Mouse (Mus musculus) layer of hippocampus, postnatal 14 days (tissue): ENCODE measurements around the gene Itga3. TPM values are rescaled to one million over a fixed set of nuclear protein-coding genes. Genes with fewer than 3 reads are reported as not detected.

Experiments used
- DNase-seq, 2 experiments: peaks; one replicate each; pipeline ENCODE4 v3.0.0; 2021 to 2022; ENCODE audit warnings: low spot score in 2 of 2, mixed read lengths in 1 of 2
- total RNA-seq, 2 experiments: library from RNA; stranded (reverse); gene quantifications; 2 replicates each; pipeline ENCODE4 v1.2.3; 2021

The Itga3 gene
- total RNA-seq, 2 experiments from 2014 or later: 15.4 to 17.7 TPM

- DNase-seq: no peak
Measured at GRCm38 (mm10) chr11:95096608-95097373, 20.2 kb upstream of the Itga3 start.

DNA sequence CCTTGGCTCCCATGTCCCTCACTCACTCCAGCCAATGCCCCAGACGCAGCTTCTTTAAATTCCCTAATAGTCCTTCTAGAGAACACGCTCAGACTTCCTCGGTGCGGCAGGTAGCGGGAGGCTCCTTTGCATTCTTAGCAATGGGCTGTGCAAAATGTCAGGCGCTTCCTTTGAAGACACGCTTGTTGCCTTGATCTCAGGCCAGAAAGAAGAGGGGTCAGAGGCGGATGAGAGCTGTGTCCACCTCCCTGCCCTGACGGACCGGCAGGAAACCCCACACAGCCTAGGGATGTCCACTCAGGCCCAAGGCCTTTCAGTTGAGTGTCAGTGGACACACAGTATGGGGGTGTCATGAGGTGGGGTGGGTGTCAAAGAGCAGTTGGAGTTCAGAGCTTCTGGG is 19.0 kb upstream of the Itga3 start:
- no peak for DNase-seq

- no peak for DNase-seq
Measured at GRCm38 (mm10) chr11:95093077-95093476, 16.5 kb upstream of the Itga3 start.

DNA sequence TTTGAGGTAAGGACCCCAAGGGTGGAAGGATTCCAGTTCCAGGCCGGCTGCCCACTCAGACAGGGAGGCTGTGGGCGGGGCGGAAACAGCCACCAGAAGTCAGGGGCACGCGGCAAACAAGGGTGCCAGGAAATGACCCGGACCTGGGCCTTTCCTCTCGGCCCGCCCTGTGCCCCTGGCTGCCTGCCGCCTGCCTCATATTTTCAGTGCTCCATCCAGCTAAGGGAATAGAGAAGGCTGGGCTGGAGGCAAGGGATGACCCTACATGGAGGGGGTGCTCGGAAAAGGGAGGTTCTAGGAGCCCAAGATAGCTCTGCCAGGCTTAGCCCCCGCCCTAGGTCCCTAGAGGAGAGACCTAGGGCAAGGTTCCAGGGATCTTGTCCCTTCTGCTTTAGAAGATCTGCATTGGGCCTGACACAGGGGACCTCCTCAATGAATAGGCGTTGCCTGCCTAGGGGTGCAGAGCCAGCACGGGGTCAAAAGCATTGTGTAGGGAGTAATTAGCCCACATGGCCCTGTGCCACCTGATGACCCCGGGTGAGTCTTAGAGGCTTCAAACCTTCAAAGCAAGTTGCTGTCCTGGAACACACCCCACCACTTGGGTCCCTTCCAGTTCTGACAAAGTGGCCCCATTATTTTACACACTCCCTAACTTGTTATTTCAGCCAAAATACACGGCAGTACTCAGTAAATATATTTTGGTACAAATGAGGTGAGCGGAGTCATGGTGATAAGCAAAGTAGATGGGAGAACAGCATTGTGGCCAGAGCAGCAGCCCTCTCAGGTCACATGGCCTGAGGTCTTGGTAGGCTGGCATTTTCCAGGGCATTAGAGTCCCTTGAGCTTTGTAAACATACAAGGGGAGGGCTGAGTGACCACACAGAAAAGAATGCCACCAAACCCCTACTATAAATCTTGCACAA is 12.5 kb upstream of the Itga3 start:
- DNase-seq: no peak

GRCm38 (mm10) chr11:95088286-95088685 is 11.7 kb upstream of the Itga3 start:
- no peak for DNase-seq

DNA sequence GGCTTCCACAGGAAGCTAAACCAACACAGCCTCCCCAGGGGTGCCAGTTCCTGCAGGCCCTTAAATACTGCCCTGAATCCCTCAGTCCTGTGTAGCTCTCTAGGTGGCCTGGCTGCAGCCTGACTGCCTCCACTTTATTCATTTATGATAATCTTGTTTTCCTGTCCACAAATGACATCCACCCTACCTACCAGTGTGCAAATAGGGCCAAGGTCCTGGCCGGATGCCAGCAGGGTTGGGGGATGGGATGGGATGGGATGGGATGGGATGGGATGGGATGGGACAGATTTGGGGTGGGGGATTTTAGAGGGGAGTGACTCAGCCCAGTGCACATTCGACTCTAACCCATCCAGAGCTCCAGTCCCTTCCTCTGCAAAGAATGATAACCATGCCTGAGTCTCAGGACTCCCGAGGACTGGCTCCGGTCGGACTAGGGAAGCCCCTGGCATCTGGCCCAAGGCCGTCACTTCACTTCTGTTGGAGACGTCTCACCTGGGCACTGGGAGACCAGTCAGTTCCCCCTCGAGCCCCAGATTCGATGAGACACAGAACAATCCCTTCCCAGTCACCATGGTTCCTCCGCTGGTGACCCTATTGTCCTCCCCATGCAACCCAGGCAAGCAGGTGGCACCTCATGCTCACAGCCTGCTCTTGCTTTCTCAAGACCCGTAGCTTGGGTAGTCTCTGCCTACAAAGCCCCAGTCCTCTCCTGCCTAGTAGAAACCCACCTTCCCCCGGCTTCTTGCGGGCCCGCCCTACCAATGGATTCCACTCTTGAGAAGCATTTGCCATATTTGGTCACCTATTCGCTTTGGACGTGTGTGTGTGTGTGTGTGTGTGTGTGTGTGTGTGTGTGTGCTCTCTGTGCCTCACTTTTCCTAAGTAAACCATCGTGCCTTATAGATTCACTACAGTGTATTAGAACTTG is 11.0 kb upstream of the Itga3 start:
- DNase-seq: no peak

GRCm38 (mm10) chr11:95086229-95086628 is 9.6 kb upstream of the Itga3 start:
- no peak for DNase-seq

DNA sequence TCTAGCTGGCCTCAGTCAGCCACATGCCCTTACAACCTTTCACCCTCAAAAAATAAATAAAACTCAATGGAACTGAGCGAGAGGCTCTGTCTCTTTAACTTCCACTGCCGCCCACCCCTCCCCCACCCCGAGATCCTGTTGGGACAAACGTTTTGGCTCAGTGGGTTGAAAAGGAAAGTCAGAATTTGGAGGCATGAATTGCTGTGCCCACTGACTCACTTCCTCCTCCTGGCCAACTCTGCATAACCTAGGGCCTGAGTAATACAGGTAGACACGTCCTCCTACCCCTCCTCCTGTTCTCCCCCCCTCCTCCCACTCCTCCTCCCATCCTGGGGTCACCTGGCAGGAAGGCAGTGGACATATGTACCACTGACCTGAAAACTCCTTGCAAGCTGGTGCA is 9.1 kb upstream of the Itga3 start:
- DNase-seq: no peak

DNA sequence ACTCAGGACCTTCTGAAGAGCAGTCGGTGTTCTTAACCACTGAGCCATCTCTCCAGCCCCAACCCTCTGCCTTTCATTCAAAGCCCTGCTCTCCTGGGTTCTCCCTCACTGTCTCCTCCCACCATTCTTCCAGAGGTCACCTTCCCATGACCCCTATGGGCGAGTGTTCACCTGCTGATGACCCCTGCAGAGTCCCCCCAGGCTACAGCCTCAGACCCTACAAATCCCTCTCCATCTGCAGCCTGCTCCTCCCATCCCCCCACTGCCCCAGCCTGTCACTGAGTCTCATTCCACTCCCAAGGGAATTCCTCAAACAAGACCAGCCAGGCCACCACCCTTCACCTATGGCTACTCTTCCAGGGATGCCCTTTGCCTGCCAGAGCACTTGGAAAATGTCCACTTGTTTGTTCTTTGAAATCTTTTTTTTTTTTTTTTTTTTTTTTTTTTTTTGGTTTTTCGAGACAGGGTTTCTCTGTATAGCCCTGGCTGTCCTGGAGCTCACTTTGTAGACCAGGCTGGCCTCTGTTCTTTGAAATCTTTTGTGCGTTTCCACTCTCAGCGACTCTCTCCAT is 8.3 kb upstream of the Itga3 start:
- no peak for DNase-seq

DNA sequence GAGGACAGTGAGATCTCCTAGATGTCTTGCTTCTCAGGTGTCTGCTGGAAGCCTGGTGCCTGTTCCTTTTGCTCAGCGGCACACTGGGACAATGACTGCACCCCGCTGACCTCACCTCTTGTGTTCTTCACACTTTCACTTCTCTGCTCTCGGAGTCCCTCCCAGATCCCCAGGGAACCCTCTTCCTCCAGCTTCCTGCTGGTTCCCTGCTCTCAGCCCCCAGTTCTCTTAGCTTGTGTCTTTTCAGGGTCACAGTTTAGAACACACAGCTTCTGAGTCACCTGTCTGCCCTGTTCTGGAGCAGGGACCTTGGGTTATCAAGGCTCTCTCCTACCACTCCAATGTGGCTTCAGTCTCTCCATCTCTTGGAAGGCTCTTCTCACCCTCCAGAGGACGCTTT is 7.6 kb upstream of the Itga3 start:
- DNase-seq: no peak

DNA sequence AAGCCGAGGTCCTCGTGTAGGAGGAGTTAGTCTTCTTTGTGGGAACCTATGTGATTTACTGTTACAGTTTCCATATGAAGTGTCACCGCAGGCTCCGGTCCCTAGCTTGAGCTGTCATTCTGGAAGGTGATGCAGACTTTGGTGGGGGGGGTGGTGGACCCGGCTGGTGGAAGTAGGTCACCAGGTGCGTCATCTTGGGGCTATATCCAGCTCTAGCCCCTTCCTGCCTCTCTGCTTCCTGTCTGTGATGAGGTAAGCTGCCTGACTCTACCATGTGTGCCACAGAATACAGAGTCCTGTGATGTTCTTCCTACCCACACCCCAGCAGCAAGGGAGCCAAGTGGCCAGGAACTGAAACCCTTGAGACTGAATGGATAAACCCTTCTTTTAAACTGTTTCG is 6.3 kb upstream of the Itga3 start:
- no peak for DNase-seq

GRCm38 (mm10) chr11:95080783-95081182 is 4.2 kb upstream of the Itga3 start:
- no peak for DNase-seq

GRCm38 (mm10) chr11:95079256-95079875 is 2.8 kb upstream of the Itga3 start:
- DNase-seq: no peak

- no peak for DNase-seq
Measured at GRCm38 (mm10) chr11:95077956-95078355, 1.4 kb upstream of the Itga3 start.

- peak; percentile 20 to 52 for DNase-seq
Measured at GRCm38 (mm10) chr11:95076041-95076535, 513 bp downstream of the Itga3 start.

- no peak for DNase-seq
Measured at GRCm38 (mm10) chr11:95075197-95076040, 1.2 kb downstream of the Itga3 start.

DNA sequence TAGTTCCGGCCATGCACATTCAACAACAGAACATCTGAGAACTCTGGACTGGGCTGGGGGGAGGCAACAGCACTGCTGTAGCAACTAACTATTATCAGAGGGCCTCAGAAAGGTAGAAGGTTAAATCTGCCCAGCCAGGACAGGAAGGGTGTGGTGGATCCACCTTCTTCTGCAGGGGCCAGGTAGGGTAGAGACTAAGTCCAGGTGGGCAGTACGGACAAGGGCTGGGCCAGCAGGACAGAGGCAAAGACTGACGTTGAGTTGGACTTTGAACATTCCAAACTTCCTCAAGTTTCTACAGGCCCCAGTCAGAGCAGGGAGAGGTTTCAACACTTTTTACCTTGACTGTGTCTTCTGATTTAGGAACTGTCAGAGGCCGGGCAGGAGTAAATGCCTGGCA is 1.9 kb downstream of the Itga3 start:
- no peak for DNase-seq

- DNase-seq: no peak
Measured at GRCm38 (mm10) chr11:95073835-95074234, 2.8 kb downstream of the Itga3 start.

GRCm38 (mm10) chr11:95072804-95073203 is 3.8 kb downstream of the Itga3 start:
- no peak for DNase-seq
